Mouse (Mus musculus): Measurements from ENCODE around the gene Gm20388. TPM values are rescaled to one million over a fixed set of nuclear protein-coding genes. Genes with fewer than 3 reads are reported as not detected.
A peak's percentile ranks its signal among the peaks of the same experiment; 100 is the strongest.

Gm20388 gene
- polyA plus RNA-seq, 1 experiment, result not detected

- TF ChIP-seq POLR2A (IDR thresholded peaks at IDR 0.05; ENCODE audit: insufficient read depth, low read depth, low read length) (no peak), CTCF (IDR thresholded peaks at IDR 0.05; ENCODE audit: insufficient read depth, low read depth, low read length) (no peak)
- H3K27ac ChIP-seq (ENCODE audit: insufficient read depth, low read depth, low read length), result no peak overlapping the region
- WGBS, result 28% methylated on average over 8 of the region's 8 CpGs
- peaks cover 56% of the 10 kb centered on the region for H3K4me1 ChIP-seq (ENCODE audit: control insufficient read depth, insufficient read depth, low read length)
- no peak overlapping the region for H3K4me3 ChIP-seq (ENCODE audit: insufficient read depth, low read depth, low read length)
Measured at GRCm38 (mm10) chr8:120465710-120466109, 555.1 kb downstream of the Gm20388 start.

DNA sequence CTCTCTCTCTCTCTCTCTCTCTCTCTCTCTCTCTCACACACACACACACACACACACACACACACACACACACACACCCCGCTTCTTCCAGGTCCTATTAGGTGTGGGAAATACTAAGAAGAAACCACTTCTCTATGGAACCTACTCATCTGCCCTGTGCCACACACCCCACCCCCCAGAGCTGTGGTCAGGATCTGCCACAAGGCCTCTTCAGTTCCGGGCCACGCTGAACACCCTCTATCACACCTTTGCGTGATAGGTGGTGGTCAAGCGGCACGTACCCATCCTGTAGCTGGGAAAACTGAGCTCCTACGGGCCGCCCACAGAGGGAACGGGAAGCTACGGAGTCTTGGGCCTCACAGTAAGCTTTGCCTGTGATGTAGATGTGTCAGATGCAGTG is 555.6 kb downstream of the Gm20388 start:
- no peak overlapping the region for H3K4me3 ChIP-seq (ENCODE audit: insufficient read depth, low read depth, low read length)
- no peak for TF ChIP-seq CTCF (IDR thresholded peaks at IDR 0.05; ENCODE audit: insufficient read depth, low read depth, low read length)
- TF ChIP-seq POLR2A (IDR thresholded peaks at IDR 0.05; ENCODE audit: insufficient read depth, low read depth, low read length), result no peak
- WGBS, result 87% methylated on average over 10 of the region's 10 CpGs
- H3K4me1 ChIP-seq (ENCODE audit: control insufficient read depth, insufficient read depth, low read length), result peaks cover 54% of the 10 kb centered on the region
- H3K27ac ChIP-seq (ENCODE audit: insufficient read depth, low read depth, low read length), result no peak overlapping the region

GRCm38 (mm10) chr8:120467598-120467997 is 557.0 kb downstream of the Gm20388 start:
- 96% methylated on average over 7 of the region's 7 CpGs for WGBS
- TF ChIP-seq CTCF (IDR thresholded peaks at IDR 0.05; ENCODE audit: insufficient read depth, low read depth, low read length) (no peak), POLR2A (IDR thresholded peaks at IDR 0.05; ENCODE audit: insufficient read depth, low read depth, low read length) (no peak)
- Histone ChIP-seq H3K4me3 (ENCODE audit: insufficient read depth, low read depth, low read length) (no peak overlapping the region), H3K4me1 (ENCODE audit: control insufficient read depth, insufficient read depth, low read length) (peaks cover 51% of the 10 kb centered on the region), H3K27ac (ENCODE audit: insufficient read depth, low read depth, low read length) (no peak overlapping the region)

- Histone ChIP-seq H3K4me3 (ENCODE audit: insufficient read depth, low read depth, low read length) (no peak overlapping the region), H3K27ac (ENCODE audit: insufficient read depth, low read depth, low read length) (no peak overlapping the region), H3K4me1 (ENCODE audit: control insufficient read depth, insufficient read depth, low read length) (peaks cover 48% of the 10 kb centered on the region)
- 97% methylated on average over 12 of the region's 12 CpGs for WGBS
- TF ChIP-seq CTCF (IDR thresholded peaks at IDR 0.05; ENCODE audit: insufficient read depth, low read depth, low read length) (no peak), POLR2A (IDR thresholded peaks at IDR 0.05; ENCODE audit: insufficient read depth, low read depth, low read length) (no peak)
Measured at GRCm38 (mm10) chr8:120470170-120470569, 559.5 kb downstream of the Gm20388 start.

GRCm38 (mm10) chr8:120471166-120471565 is 560.5 kb downstream of the Gm20388 start:
- WGBS, result 50% methylated on average over 7 of the region's 7 CpGs
- no peak overlapping the region for H3K4me3 ChIP-seq (ENCODE audit: insufficient read depth, low read depth, low read length)
- no peak overlapping the region for H3K27ac ChIP-seq (ENCODE audit: insufficient read depth, low read depth, low read length)
- TF ChIP-seq POLR2A (IDR thresholded peaks at IDR 0.05; ENCODE audit: insufficient read depth, low read depth, low read length) (no peak), CTCF (IDR thresholded peaks at IDR 0.05; ENCODE audit: insufficient read depth, low read depth, low read length) (peak; percentile 34; the same call in 1 of the 2 replicates)
- peaks cover 48% of the 10 kb centered on the region for H3K4me1 ChIP-seq (ENCODE audit: control insufficient read depth, insufficient read depth, low read length)

DNA sequence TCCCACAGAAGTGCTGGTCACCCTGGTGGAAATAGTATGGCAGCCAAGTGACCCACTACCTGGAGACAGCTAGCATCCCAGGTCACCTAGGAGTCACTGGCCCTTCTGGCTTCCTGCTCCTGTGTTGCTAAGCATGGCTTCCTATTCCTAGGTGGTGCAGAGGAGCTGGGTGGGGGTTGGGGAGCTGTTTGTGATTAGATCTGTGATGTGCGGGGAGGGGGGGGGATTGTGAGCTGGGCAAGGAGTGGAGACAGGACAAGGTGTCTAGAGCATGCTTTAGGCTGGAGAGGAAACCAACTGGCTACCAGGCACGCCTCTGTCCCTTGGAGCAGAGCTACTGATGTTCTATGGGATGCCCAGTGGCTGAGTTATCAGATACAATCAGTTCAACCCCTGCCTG is 561.1 kb downstream of the Gm20388 start:
- 85% methylated on average over 2 of the region's 2 CpGs for WGBS
- Histone ChIP-seq H3K27ac (ENCODE audit: insufficient read depth, low read depth, low read length) (no peak overlapping the region), H3K4me3 (ENCODE audit: insufficient read depth, low read depth, low read length) (no peak overlapping the region), H3K4me1 (ENCODE audit: control insufficient read depth, insufficient read depth, low read length) (peaks cover 48% of the 10 kb centered on the region)
- no peak for TF ChIP-seq CTCF (IDR thresholded peaks at IDR 0.05; ENCODE audit: insufficient read depth, low read depth, low read length)

- TF ChIP-seq POLR2A (IDR thresholded peaks at IDR 0.05; ENCODE audit: insufficient read depth, low read depth, low read length), result no peak
- no peak for TF ChIP-seq CTCF (IDR thresholded peaks at IDR 0.05; ENCODE audit: insufficient read depth, low read depth, low read length)
- Histone ChIP-seq H3K4me3 (ENCODE audit: insufficient read depth, low read depth, low read length) (no peak overlapping the region), H3K4me1 (ENCODE audit: control insufficient read depth, insufficient read depth, low read length) (peaks cover 48% of the 10 kb centered on the region), H3K27ac (ENCODE audit: insufficient read depth, low read depth, low read length) (no peak overlapping the region)
- WGBS, result 72% methylated on average over 16 of the region's 16 CpGs
Measured at GRCm38 (mm10) chr8:120472230-120472629, 561.6 kb downstream of the Gm20388 start.

- Histone ChIP-seq H3K4me1 (ENCODE audit: control insufficient read depth, insufficient read depth, low read length) (peaks cover 44% of the 10 kb centered on the region), H3K4me3 (ENCODE audit: insufficient read depth, low read depth, low read length) (no peak overlapping the region), H3K27ac (ENCODE audit: insufficient read depth, low read depth, low read length) (no peak overlapping the region)
- 93% methylated on average over 13 of the region's 13 CpGs for WGBS
- TF ChIP-seq CTCF (IDR thresholded peaks at IDR 0.05; ENCODE audit: insufficient read depth, low read depth, low read length) (no peak), POLR2A (IDR thresholded peaks at IDR 0.05; ENCODE audit: insufficient read depth, low read depth, low read length) (no peak)
Measured at GRCm38 (mm10) chr8:120473729-120474364, 563.2 kb downstream of the Gm20388 start.

DNA sequence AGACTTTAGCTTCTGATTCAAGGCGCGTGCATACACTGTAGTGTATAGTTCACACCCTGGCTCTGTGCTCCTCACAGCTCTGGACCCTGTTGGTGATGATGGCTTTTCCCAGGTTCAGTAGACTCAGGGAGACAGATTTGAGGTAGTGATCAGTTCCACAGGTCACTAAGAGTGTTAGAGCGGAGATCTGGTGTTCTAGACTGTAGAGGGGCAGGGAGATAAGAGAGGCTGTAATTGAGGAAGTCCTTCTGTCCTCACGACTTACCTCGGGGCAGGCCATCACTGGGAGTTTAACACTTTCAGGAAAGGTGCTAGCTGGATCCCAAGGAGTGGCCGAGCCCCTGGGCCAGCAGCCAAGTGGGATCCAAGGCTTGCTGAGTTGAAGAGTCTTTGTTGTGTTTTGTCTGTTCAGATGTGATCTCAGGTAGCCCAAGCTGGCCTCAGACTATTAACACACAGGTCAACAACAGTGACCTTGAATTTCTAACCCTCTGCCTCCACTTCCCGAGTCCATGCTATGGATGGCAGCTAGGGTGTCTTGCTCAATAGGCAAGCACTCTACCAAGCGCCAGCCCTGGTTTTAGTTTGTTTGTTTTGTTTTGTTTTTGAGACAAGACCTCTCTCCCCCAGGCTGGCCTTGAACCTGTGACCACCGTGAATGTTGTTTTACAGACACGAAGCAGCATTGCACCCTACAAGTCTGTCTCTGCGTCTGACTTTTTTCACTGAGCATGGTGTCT is 564.0 kb downstream of the Gm20388 start:
- Histone ChIP-seq H3K27ac (ENCODE audit: insufficient read depth, low read depth, low read length) (no peak overlapping the region), H3K4me3 (ENCODE audit: insufficient read depth, low read depth, low read length) (no peak overlapping the region), H3K4me1 (ENCODE audit: control insufficient read depth, insufficient read depth, low read length) (peaks cover 48% of the 10 kb centered on the region)
- WGBS, result 89% methylated on average over 11 of the region's 11 CpGs
- no peak for TF ChIP-seq CTCF (IDR thresholded peaks at IDR 0.05; ENCODE audit: insufficient read depth, low read depth, low read length)
- no peak for TF ChIP-seq POLR2A (IDR thresholded peaks at IDR 0.05; ENCODE audit: insufficient read depth, low read depth, low read length)

Data from olfactory bulb, adult 2 months (tissue).